Mouse (Mus musculus): ENCODE data around the gene Ephb2.
A peak's percentile ranks its signal among the peaks of the same experiment; 100 is the strongest.

Ephb2 gene

GRCm38 (mm10) chr4:136835621-136836386, at the start of gene Ephb2:
Gene Ephb2, minus strand, starts transcription at chr4:136835988.
- DNase-seq: peak; percentile 83

GRCm38 (mm10) chr4:136878601-136879000, 42.8 kb upstream of the Ephb2 start:
- no peak for DNase-seq

- no peak for DNase-seq
Observed at GRCm38 (mm10) chr4:136878171-136878570, 42.4 kb upstream of the Ephb2 start.

- peak; percentile 47 for DNase-seq
Observed at GRCm38 (mm10) chr4:136876971-136877370, 41.2 kb upstream of the Ephb2 start.

GRCm38 (mm10) chr4:136875012-136875411, 39.2 kb upstream of the Ephb2 start:
- no peak for DNase-seq

- no peak for DNase-seq
Observed at GRCm38 (mm10) chr4:136868371-136868770, 32.6 kb upstream of the Ephb2 start.

- DNase-seq: no peak
Observed at GRCm38 (mm10) chr4:136867690-136868345, 32.0 kb upstream of the Ephb2 start.

GRCm38 (mm10) chr4:136865531-136865930, 29.7 kb upstream of the Ephb2 start:
- no peak for DNase-seq

GRCm38 (mm10) chr4:136864751-136865470, 29.1 kb upstream of the Ephb2 start:
- DNase-seq: no peak

GRCm38 (mm10) chr4:136863517-136863916, 27.7 kb upstream of the Ephb2 start:
- no peak for DNase-seq

GRCm38 (mm10) chr4:136862411-136862810, 26.6 kb upstream of the Ephb2 start:
- no peak for DNase-seq

- DNase-seq: no peak
Observed at GRCm38 (mm10) chr4:136861806-136862205, 26.0 kb upstream of the Ephb2 start.

GRCm38 (mm10) chr4:136860022-136860421, 24.2 kb upstream of the Ephb2 start:
- DNase-seq: no peak

GRCm38 (mm10) chr4:136855081-136855480, 19.3 kb upstream of the Ephb2 start:
- DNase-seq: no peak

GRCm38 (mm10) chr4:136852989-136853388, 17.2 kb upstream of the Ephb2 start:
- DNase-seq: no peak

GRCm38 (mm10) chr4:136852119-136852518, 16.3 kb upstream of the Ephb2 start:
- DNase-seq: no peak

GRCm38 (mm10) chr4:136848565-136848964, 12.8 kb upstream of the Ephb2 start:
- DNase-seq: peak; percentile 39

- DNase-seq: no peak
Observed at GRCm38 (mm10) chr4:136847166-136847565, 11.4 kb upstream of the Ephb2 start.

GRCm38 (mm10) chr4:136842802-136843201, 7.0 kb upstream of the Ephb2 start:
- no peak for DNase-seq

- DNase-seq: no peak
Observed at GRCm38 (mm10) chr4:136842033-136842432, 6.2 kb upstream of the Ephb2 start.

- peak; percentile 77 for DNase-seq
Observed at GRCm38 (mm10) chr4:136841056-136841455, 5.3 kb upstream of the Ephb2 start.

- no peak for DNase-seq
Observed at GRCm38 (mm10) chr4:136838462-136838861, 2.7 kb upstream of the Ephb2 start.

- no peak for DNase-seq
Observed at GRCm38 (mm10) chr4:136838026-136838425, 2.2 kb upstream of the Ephb2 start.

Data from right cerebral cortex, postnatal 25 days (tissue).